ENCODE assay signal across 23 mouse cellular contexts in the genomic region with DNA sequence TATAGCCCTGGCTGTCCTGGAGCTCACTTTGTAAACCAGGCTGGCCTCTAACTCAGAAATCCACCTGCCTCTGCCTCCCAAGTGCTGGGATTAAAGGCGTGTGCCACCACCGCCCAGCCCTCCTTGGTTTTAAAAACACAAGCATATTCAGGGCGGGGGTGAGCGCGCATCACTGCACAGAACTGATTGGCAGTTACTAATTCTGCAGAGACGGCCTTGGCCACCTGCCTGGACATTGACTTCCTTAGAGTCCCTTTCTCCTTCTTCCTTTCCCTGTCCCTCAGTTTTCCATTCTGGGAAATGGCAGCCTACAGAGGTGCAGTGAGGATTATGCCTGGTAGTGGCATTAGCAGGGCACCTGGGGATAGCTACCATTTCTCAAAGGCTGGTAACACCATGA.
"Had no signal": no experiment of that assay in that cellular context is flagged by ENCODE, and none has a peak within 500 bp of the region (broad histone marks: within the 10 kb centered on the region; RNA-seq: fewer than 3 reads in every experiment).

No protein-coding gene starts in this region.

- H3K27me3 ChIP-seq: heart, embryonic 12.5 days; hindbrain, embryonic 13.5 days; hindbrain, embryonic 15.5 days; intestine, embryonic 15.5 days; kidney, embryonic 15.5 days; limb, embryonic 12.5 days had no signal

- H3K36me3 ChIP-seq: heart, embryonic 10.5 days; heart, embryonic 12.5 days; hindbrain, embryonic 13.5 days; hindbrain, embryonic 15.5 days; intestine, embryonic 15.5 days; kidney, embryonic 15.5 days; limb, embryonic 12.5 days had no signal

- H3K4me3 ChIP-seq: gastrocnemius, adult 2 months; heart, embryonic 10.5 days; heart, embryonic 12.5 days; hindbrain, embryonic 13.5 days; hindbrain, embryonic 15.5 days; intestine, embryonic 15.5 days; kidney, embryonic 15.5 days; layer of hippocampus, adult 2 months; left cerebral cortex, adult 2 months; limb, embryonic 10.5 days; limb, embryonic 12.5 days had no signal

- H3K4me1 ChIP-seq: hindbrain, embryonic 15.5 days had no signal

- DNase-seq: gastrocnemius, adult 2 months; gastrocnemius, postnatal 10 days; gastrocnemius, postnatal 25 days; heart, adult 18-20 months; heart, postnatal 10 days; heart, postnatal 36 days; kidney, adult 18-20 months; kidney, adult 9 months; kidney, postnatal 14 days; kidney, postnatal 4 days; liver had no signal

- H3K27ac ChIP-seq: gastrocnemius, adult 2 months; heart, embryonic 10.5 days; hindbrain, embryonic 13.5 days; hindbrain, embryonic 15.5 days; intestine, embryonic 15.5 days; kidney, embryonic 15.5 days; kidney, postnatal 0 days; layer of hippocampus, adult 2 months; left cerebral cortex, adult 2 months; limb, embryonic 10.5 days; limb, embryonic 12.5 days; liver, embryonic 14.5 days had no signal
